Mouse (Mus musculus) embryonic fibroblast, embryonic 13.5 days (primary cell): ENCODE measurements around the gene Letmd1. TPM values are rescaled to one million over a fixed set of nuclear protein-coding genes. Genes with fewer than 3 reads are reported as not detected.
A peak's percentile ranks its signal among the peaks of the same experiment; 100 is the strongest.
"Not testable (repeated sequence)": the region's sequence is repeated elsewhere in the genome, so short reads cannot be mapped to it uniquely, and the experiment has no call there.

Source experiments
- H3K27ac ChIP-seq: 2 replicates; pipeline ENCODE4 v1.5.1; 2012; ENCODE audit warnings: low read length, control low read depth, inconsistent platforms; ENCODE audit not compliant: insufficient read depth
- H3K4me1 ChIP-seq: 2 replicates; pipeline ENCODE4 v1.6.1; 2011; ENCODE audit warnings: low read length; ENCODE audit not compliant: control insufficient read depth, insufficient read depth
- H3K4me3 ChIP-seq: 2 replicates; pipeline ENCODE4 v1.5.1; 2011; ENCODE audit warnings: mild to moderate bottlenecking, control low read depth, low read length; ENCODE audit not compliant: insufficient read depth
- CTCF ChIP-seq: IDR thresholded peaks from 2 replicates; pipeline ENCODE4 v1.5.1; 2011; ENCODE audit warnings: mild to moderate bottlenecking, control low read depth, low read length, moderate library complexity, borderline replicate concordance; ENCODE audit not compliant: insufficient read depth
- POLR2A ChIP-seq: IDR thresholded peaks from 2 replicates; pipeline ENCODE4 v1.6.1; 2011; ENCODE audit warnings: low read depth, mild to moderate bottlenecking, control low read depth, low read length, moderate library complexity
- polyA plus RNA-seq: library from polyadenylated mRNA; stranded (reverse); fragments of >200 nt; gene quantifications from 2 replicates; pipeline ENCODE4 v1.2.4, GENCODE M21; 2011; ENCODE audit warnings: low read depth; ENCODE audit not compliant: missing spikeins, insufficient read length

The Letmd1 gene
- polyA plus RNA-seq, 1 experiment: 27.4 TPM

DNA sequence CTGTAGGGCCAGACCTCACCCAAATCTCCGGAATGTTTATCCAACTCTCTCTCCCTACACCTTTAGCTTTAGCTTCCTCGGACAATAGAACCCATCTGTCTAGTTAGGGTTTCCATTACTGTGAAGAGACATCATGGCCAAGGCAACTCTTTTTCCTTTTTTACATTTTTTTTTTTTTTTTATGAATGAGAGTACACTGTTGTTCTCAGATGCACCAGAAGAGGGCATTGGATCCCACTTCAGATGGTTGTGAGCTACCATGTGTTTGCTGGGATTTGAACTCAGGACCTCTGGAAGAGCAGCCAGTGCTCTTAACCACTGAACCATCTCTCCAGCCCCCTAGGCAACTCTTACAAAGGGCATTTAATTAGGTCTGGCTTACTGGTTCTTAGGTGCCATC, 3.4 kb upstream of the Letmd1 start:
- Histone ChIP-seq H3K27ac (no peak overlapping the region), H3K4me3 (no peak overlapping the region), H3K4me1 (no peaks in the 10 kb centered on the region)
- TF ChIP-seq CTCF: no peak
- TF ChIP-seq POLR2A: no peak

DNA sequence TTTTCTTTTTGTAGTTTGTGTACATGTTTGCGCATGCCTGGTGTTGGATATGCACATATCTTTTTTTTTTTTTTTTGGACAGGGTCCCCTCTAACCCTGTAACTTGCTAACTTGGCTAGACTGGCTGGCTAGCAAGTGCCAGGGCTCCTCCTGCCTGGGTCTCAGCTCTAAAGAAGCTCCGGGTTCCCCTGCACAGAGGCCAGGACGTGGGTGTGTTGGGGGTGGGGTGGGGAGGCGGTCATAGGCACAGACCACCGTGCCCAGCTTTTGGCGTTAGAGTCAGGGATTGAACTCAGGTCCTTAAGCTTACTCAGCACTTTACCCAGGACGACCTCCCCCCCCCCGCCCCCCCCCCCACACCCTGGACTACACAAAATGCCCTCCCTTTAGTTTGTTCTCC, 1.1 kb upstream of the Letmd1 start:
- TF ChIP-seq CTCF: no peak
- TF ChIP-seq POLR2A: no peak
- H3K27ac ChIP-seq: no peak overlapping the region
- no peak overlapping the region for H3K4me3 ChIP-seq
- H3K4me1 ChIP-seq: no peaks in the 10 kb centered on the region

DNA sequence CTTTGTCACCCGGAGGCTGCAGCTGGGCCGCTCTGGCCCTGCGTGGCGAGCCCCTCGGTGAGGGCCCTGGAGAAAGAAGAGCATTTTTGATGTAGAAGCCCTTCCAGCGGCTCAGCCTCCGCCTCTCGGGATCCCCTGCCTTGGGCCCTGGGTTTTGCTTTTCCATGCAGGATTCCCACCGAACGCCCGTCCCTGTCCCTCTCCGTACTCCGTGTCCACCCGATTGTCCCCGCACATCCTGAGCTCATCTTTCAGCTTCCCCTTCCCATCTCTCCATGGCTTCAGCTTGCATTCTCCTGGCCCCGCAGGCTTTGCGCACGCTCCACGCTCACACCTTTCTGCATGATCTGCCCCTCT, 344 bp downstream of the Letmd1 start:
- TF ChIP-seq POLR2A: no peak
- no peak for TF ChIP-seq CTCF
- no peak overlapping the region for H3K27ac ChIP-seq
- peak overlapping the region; percentile 63 for H3K4me3 ChIP-seq

GRCm38 (mm10) chr15:100470037-100470436, 1.2 kb downstream of the Letmd1 start:
- no peak overlapping the region for H3K27ac ChIP-seq
- TF ChIP-seq CTCF (no peak), POLR2A (no peak)

More for the DNA sequence above, 344 bp downstream of the Letmd1 start:
- no peaks in the 10 kb centered on the region for H3K4me1 ChIP-seq

GRCm38 (mm10) chr15:100473926-100474503, 5.2 kb downstream of the Letmd1 start:
- no peaks in the 10 kb centered on the region for H3K4me1 ChIP-seq
- H3K4me3 ChIP-seq: no peak overlapping the region
- TF ChIP-seq CTCF (no peak), POLR2A (no peak)
- H3K27ac ChIP-seq: no peak overlapping the region

More at GRCm38 (mm10) chr15:100470037-100470436, 1.2 kb downstream of the Letmd1 start:
- Histone ChIP-seq H3K4me3 (peak overlapping the region; percentile 63; the same call in 1 of the 2 replicates), H3K4me1 (no peaks in the 10 kb centered on the region)

DNA sequence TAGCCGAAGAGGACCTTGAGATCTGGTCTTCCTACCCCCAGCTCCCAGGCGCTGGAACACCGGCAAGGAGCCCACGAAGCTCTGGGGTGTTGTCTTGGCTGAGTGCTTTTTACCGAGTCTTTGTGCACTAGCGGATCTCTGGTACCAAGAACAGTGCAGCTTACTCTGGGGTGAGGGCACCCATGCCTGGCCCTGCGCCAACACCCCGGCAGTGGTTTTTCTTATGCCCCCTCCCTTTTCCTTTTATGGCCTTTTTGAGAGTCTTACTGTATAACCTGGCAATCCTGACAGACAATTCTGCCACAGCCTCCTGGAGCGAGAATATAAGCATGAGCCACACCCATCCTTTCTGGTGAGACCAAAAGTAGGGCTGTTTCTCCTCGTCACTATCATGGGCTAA, 9.5 kb downstream of the Letmd1 start:
- no peak overlapping the region for H3K27ac ChIP-seq
- no peak for TF ChIP-seq POLR2A
- no peak for TF ChIP-seq CTCF

DNA sequence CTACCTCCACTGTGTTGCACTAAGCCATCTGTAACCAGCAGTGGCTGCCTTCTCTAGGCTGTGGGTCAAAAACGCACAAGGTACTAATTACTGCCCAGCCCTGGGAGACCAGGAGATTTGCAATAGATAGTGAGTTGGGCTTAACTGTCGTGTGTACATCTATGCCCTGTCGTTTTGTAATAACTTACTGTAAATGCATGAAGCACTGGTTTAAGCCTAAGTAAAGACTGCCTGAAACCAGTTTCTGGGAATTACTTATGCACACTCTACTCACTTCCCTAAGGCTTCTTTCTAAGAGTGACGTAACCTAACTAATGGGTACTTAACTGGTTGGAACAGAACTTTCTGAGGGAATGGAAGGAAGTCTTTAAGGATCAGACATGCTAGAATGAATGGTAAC, 10.1 kb downstream of the Letmd1 start:
- H3K27ac ChIP-seq: no peak overlapping the region
- H3K4me1 ChIP-seq: no peaks in the 10 kb centered on the region
- TF ChIP-seq CTCF (no peak), POLR2A (no peak)
- H3K4me3 ChIP-seq: no peak overlapping the region

More for the DNA sequence above, 9.5 kb downstream of the Letmd1 start:
- H3K4me1 ChIP-seq: no peaks in the 10 kb centered on the region
- H3K4me3 ChIP-seq: no peak overlapping the region

GRCm38 (mm10) chr15:100485576-100485975, 16.8 kb downstream of the Letmd1 start:
- 0 out of 2 replicates have a peak, but pooled peaks cover under 1% of the 10 kb centered on the region for H3K4me1 ChIP-seq
- no peak overlapping the region for H3K4me3 ChIP-seq
- no peak for TF ChIP-seq CTCF
- no peak for TF ChIP-seq POLR2A

GRCm38 (mm10) chr15:100486450-100486849, 17.6 kb downstream of the Letmd1 start:
- Histone ChIP-seq H3K4me3 (no peak overlapping the region), H3K27ac (no peak overlapping the region), H3K4me1 (0 out of 2 replicates have a peak, but pooled peaks cover 2% of the 10 kb centered on the region)
- no peak for TF ChIP-seq POLR2A
- TF ChIP-seq CTCF: no peak

More at GRCm38 (mm10) chr15:100485576-100485975, 16.8 kb downstream of the Letmd1 start:
- no peak overlapping the region for H3K27ac ChIP-seq

- Histone ChIP-seq H3K27ac (no peak overlapping the region), H3K4me3 (no peak overlapping the region), H3K4me1 (0 out of 2 replicates have a peak, but pooled peaks cover 2% of the 10 kb centered on the region)
- TF ChIP-seq POLR2A (no peak), CTCF (no peak)
Observed at GRCm38 (mm10) chr15:100487050-100487449, 18.2 kb downstream of the Letmd1 start.

GRCm38 (mm10) chr15:100488297-100488696, 19.5 kb downstream of the Letmd1 start:
- H3K4me3 ChIP-seq, H3K4me1 ChIP-seq, H3K27ac ChIP-seq: not testable (repeated sequence)
